Mouse (Mus musculus) cerebellum, adult 11 months (tissue): ENCODE data around the gene Lect2.
A peak's percentile ranks its signal among the peaks of the same experiment; 100 is the strongest.

ENCODE experiments used
- DNase-seq: peaks from one replicate; pipeline ENCODE4 v3.0.0; 2022

Lect2 gene

GRCm38 (mm10) chr13:56554409-56554808 is 6.1 kb upstream of the Lect2 start:
- no peak for DNase-seq

GRCm38 (mm10) chr13:56553923-56554322 is 5.6 kb upstream of the Lect2 start:
- DNase-seq, result no peak

GRCm38 (mm10) chr13:56551661-56552060 is 3.4 kb upstream of the Lect2 start:
- DNase-seq, result no peak

GRCm38 (mm10) chr13:56550574-56550973 is 2.3 kb upstream of the Lect2 start:
- DNase-seq, result no peak

GRCm38 (mm10) chr13:56549364-56549763 is 1.1 kb upstream of the Lect2 start:
- no peak for DNase-seq

- no peak for DNase-seq
Observed at GRCm38 (mm10) chr13:56544956-56545355, 3.3 kb downstream of the Lect2 start.

- DNase-seq, result no peak
Observed at GRCm38 (mm10) chr13:56543805-56544204, 4.5 kb downstream of the Lect2 start.

- DNase-seq, result no peak
Observed at GRCm38 (mm10) chr13:56539846-56540245, 8.5 kb downstream of the Lect2 start.

- no peak for DNase-seq
Observed at GRCm38 (mm10) chr13:56537026-56537425, 11.3 kb downstream of the Lect2 start.

GRCm38 (mm10) chr13:56535570-56535969 is 12.7 kb downstream of the Lect2 start:
- DNase-seq, result no peak

GRCm38 (mm10) chr13:56534931-56535330 is 13.4 kb downstream of the Lect2 start:
- no peak for DNase-seq

GRCm38 (mm10) chr13:56529685-56530084 is 18.6 kb downstream of the Lect2 start:
- DNase-seq, result no peak

GRCm38 (mm10) chr13:56529031-56529430 is 19.3 kb downstream of the Lect2 start:
- DNase-seq, result no peak

- no peak for DNase-seq
Observed at GRCm38 (mm10) chr13:56528281-56528680, 20.0 kb downstream of the Lect2 start.

GRCm38 (mm10) chr13:56527846-56528245 is 20.5 kb downstream of the Lect2 start:
- no peak for DNase-seq

- DNase-seq, result no peak
Observed at GRCm38 (mm10) chr13:56526871-56527270, 21.4 kb downstream of the Lect2 start.

GRCm38 (mm10) chr13:56522821-56523167 is 25.5 kb downstream of the Lect2 start:
- no peak for DNase-seq

- DNase-seq, result peak; percentile 93
Observed at GRCm38 (mm10) chr13:56522081-56522820, 26.1 kb downstream of the Lect2 start, which contains the start of gene Fbxl21. Gene Fbxl21, plus strand, starts transcription at chr13:56522472.

GRCm38 (mm10) chr13:56516816-56517215 is 31.5 kb downstream of the Lect2 start:
- no peak for DNase-seq

GRCm38 (mm10) chr13:56516311-56516710 is 32.0 kb downstream of the Lect2 start:
- no peak for DNase-seq

- no peak for DNase-seq
Observed at GRCm38 (mm10) chr13:56513595-56513994, 34.7 kb downstream of the Lect2 start.

GRCm38 (mm10) chr13:56509796-56510195 is 38.5 kb downstream of the Lect2 start:
- no peak for DNase-seq

GRCm38 (mm10) chr13:56506871-56507496 is 41.3 kb downstream of the Lect2 start:
- no peak for DNase-seq

GRCm38 (mm10) chr13:56501866-56502420 is 46.4 kb downstream of the Lect2 start:
- no peak for DNase-seq
